Mouse (Mus musculus): Measurements from ENCODE around the gene Ddx25. TPM values are rescaled to one million over a fixed set of nuclear protein-coding genes. Genes with fewer than 3 reads are reported as not detected.

Gene Ddx25
- total RNA-seq, 2 experiments from 2014 or later = 13.6 to 14.7 TPM

GRCm38 (mm10) chr9:35493033-35493732 lies 65.1 kb downstream of the Ddx25 start:
- no peak for DNase-seq

- DNase-seq = no peak
These were observed 67.0 kb downstream of the Ddx25 start for GRCm38 (mm10) chr9:35491109-35491866.

- peak; percentile 23 to 28 for DNase-seq
These were observed 69.8 kb downstream of the Ddx25 start for GRCm38 (mm10) chr9:35488496-35488895.

Other genes starting within 250 kb of the Ddx25 start
- gene Cdon, start 137.4 kb downstream of the Ddx25 start, total RNA-seq (2021) = 10 to 100 TPM; 11.7 to 12.2 TPM
- gene Gm1113, start 40.3 kb downstream of the Ddx25 start, total RNA-seq (2021) = not detected
- gene Pus3, start 67 bp upstream of the Ddx25 start, total RNA-seq (2021) = 10 to 100 TPM; 12.4 to 12.9 TPM
- under 1 TPM; 0.78 to 0.90 TPM for gene Pate2, start 11.8 kb upstream of the Ddx25 start, total RNA-seq (2021)
- 10 to 100 TPM; 11.3 to 14.6 TPM for gene Hyls1, start 11.9 kb upstream of the Ddx25 start, total RNA-seq (2021)
- gene Pate4, start 53.4 kb upstream of the Ddx25 start, total RNA-seq (2021) = not detected
- gene Pate3, start 89.7 kb upstream of the Ddx25 start, total RNA-seq (2021) = not detected
- gene Pate1, start 128.9 kb upstream of the Ddx25 start, total RNA-seq (2021) = not detected
- gene Gm17677, start 182.5 kb upstream of the Ddx25 start, total RNA-seq (2021) = not detected
- not detected for gene Gm17727, start 219.6 kb upstream of the Ddx25 start, total RNA-seq (2021)
- not detected for gene Gm27235, start 231.6 kb upstream of the Ddx25 start, total RNA-seq (2021)
- not detected for gene D730048I06Rik, start 231.6 kb upstream of the Ddx25 start, total RNA-seq (2021)

Measured in layer of hippocampus, postnatal 36 days (tissue).